Mouse (Mus musculus): ENCODE results near the gene Zfp872. TPM values are rescaled to one million over a fixed set of nuclear protein-coding genes. Genes with fewer than 3 reads are reported as not detected.
A peak's percentile ranks its signal among the peaks of the same experiment; 100 is the strongest.
"Not testable (repeated sequence)": the region's sequence is repeated elsewhere in the genome, so short reads cannot be mapped to it uniquely, and the experiment has no call there.

Gene Zfp872
- total and polyA plus RNA-seq, 3 experiments: 0.09 to 0.10 TPM; not detected in 1

DNA sequence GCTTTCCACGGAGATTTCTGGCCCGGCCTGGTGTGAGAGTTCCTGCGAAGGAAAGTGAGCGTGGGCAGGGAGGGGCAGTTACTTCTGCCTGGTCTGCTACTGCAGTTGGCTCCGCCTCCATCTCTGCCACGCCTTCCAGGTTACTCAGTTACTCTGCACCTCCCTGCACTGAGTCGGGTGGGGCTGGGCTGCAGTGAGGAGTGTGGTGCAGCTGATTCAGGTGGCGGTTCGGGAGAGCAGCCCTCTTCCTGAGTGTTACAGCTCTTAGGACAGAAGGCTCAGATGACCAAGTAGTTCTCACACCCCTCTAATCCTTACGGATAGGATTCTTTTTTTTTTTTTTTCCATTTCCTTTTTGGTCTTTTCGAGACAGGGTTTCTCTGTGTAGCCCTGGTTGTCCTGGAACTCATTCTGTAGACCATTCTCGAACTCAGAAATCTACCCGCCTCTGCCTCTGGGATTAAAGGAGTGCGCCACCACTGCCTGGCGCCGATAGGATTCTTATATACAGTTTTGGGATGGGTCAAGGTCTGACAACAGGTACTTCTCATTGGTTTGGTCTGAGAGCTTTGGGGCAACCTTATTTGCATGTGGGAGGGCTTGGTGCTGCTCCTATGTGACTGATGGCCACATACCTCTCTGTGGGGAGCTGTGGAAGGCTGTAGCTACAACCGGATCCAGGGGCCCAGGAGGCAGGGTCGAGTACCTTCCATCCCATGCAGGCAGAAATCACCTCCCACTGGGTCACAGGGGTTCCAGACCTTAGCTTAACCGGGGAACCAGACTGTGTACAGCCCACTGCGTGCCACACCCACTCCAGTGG is 38.3 kb upstream of the Zfp872 start:
- WGBS: 69% methylated on average over 20 of the region's 20 CpGs
- intact Hi-C loops (cut with DNase I): no loop called here
- TF ChIP-seq POLR2A (IDR thresholded peaks at IDR 0.05; ENCODE audit: insufficient read depth, low read depth, low read length) (no peak), CTCF (IDR thresholded peaks at IDR 0.05) (no peak), EP300 (IDR thresholded peaks at IDR 0.05; ENCODE audit: insufficient read depth, low read depth, low read length) (no peak)

DNA sequence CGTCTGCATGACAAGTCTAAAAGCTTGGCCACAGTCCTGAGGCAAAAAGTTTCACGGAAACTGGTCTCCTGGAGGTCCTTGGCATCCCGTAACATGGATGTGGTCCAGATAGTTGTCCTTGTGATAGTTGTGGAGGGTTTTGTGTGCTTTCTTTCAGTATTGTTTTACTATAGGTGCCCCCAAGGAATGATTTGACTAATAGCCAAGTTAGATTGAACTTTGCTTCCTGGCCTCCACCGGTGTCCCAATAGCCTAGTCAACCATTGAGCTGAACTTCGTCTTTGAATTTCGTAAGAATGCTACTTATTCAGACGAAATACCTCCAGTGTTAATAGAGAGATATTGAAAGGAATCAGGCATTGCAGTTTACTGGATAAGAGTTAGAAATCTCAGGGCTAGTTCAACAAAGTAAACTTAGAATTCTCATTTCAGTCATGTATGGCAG is 37.6 kb upstream of the Zfp872 start:
- H3K4me1 ChIP-seq (ENCODE audit: control insufficient read depth, insufficient read depth, low read length); H3K9ac ChIP-seq (ENCODE audit: low read depth, low read length); DNase-seq; H3K4me3 ChIP-seq; H3K27ac ChIP-seq; intact Hi-C loops (cut with DNase I); H3K79me2 ChIP-seq (replicated peaks; ENCODE audit: control insufficient read depth, insufficient read depth, low read length); H3K36me3 ChIP-seq (ENCODE audit: control insufficient read depth, insufficient read depth, low read length); H3K27me3 ChIP-seq (ENCODE audit: control insufficient read depth, insufficient read depth, low read length): not testable (repeated sequence)
- 76% methylated on average over 7 of the region's 7 CpGs for WGBS

More for the DNA sequence above, 38.3 kb upstream of the Zfp872 start:
- Histone ChIP-seq H3K9ac (ENCODE audit: low read depth, low read length) (no peak overlapping the region), H3K4me1 (ENCODE audit: control insufficient read depth, insufficient read depth, low read length) (no peaks in the 10 kb centered on the region), H3K27ac (no peak overlapping the region), H3K79me2 (replicated peaks; ENCODE audit: control insufficient read depth, insufficient read depth, low read length) (no peaks in the 10 kb centered on the region), H3K36me3 (ENCODE audit: control insufficient read depth, insufficient read depth, low read length) (no peaks in the 10 kb centered on the region), H3K4me3 (no peak overlapping the region), H3K27me3 (ENCODE audit: control insufficient read depth, insufficient read depth, low read length) (no peaks in the 10 kb centered on the region)
- no peak for DNase-seq

DNA sequence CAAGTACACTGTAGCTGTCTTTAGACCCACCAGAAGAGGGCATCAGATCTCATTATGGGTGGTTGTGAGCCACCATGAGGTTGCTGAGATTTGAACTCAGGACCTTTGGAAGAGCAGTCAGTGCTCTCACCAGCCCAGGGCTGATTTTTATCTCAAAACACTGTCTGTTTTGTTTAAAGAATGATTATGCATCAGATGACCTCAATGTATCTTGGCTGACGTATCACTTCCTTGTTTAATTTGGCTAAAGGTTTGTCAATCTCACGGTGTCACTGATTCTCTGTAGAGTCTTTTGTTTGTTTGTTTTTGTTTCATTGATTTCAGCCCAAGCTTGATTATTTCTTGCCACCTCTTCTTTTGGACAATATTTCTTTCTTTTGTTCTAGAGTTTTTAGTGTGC is 36.9 kb upstream of the Zfp872 start:
- DNase-seq: no peak
- no peak for TF ChIP-seq POLR2A (IDR thresholded peaks at IDR 0.05; ENCODE audit: insufficient read depth, low read depth, low read length)
- TF ChIP-seq EP300 (IDR thresholded peaks at IDR 0.05; ENCODE audit: insufficient read depth, low read depth, low read length): no peak
- TF ChIP-seq CTCF (IDR thresholded peaks at IDR 0.05): no peak
- Histone ChIP-seq H3K4me1 (ENCODE audit: control insufficient read depth, insufficient read depth, low read length) (no peaks in the 10 kb centered on the region), H3K27me3 (ENCODE audit: control insufficient read depth, insufficient read depth, low read length) (no peaks in the 10 kb centered on the region), H3K36me3 (ENCODE audit: control insufficient read depth, insufficient read depth, low read length) (no peaks in the 10 kb centered on the region), H3K9ac (ENCODE audit: low read depth, low read length) (no peak overlapping the region), H3K4me3 (no peak overlapping the region), H3K79me2 (replicated peaks; ENCODE audit: control insufficient read depth, insufficient read depth, low read length) (no peaks in the 10 kb centered on the region), H3K27ac (no peak overlapping the region)
- intact Hi-C loops (cut with DNase I): no loop called here
- WGBS: 58% methylated on average over 2 of the region's 2 CpGs

DNA sequence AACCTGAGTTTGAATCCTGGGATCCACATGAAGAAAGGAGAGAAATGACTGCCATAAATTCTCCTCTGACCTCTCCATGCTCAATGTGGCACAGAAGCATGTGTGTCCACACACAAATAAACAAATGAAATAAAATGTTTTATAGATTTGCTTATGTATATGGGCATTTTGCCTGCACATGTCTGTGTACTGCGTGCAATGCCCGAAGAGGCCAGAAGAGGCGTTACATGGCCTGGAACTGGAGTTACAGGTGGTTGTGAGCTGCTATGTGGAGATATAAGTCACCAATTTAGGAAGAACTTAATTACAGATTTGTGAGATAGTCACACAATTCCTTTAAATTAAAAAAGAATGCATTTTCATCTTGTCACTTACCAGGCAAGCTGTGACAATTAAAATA is 34.1 kb upstream of the Zfp872 start:
- H3K79me2 ChIP-seq (replicated peaks; ENCODE audit: control insufficient read depth, insufficient read depth, low read length): no peaks in the 10 kb centered on the region
- TF ChIP-seq POLR2A (IDR thresholded peaks at IDR 0.05; ENCODE audit: insufficient read depth, low read depth, low read length): no peak
- no peak for TF ChIP-seq EP300 (IDR thresholded peaks at IDR 0.05; ENCODE audit: insufficient read depth, low read depth, low read length)
- TF ChIP-seq CTCF (IDR thresholded peaks at IDR 0.05): no peak
- H3K27ac ChIP-seq: no peak overlapping the region
- no peak for DNase-seq
- no peaks in the 10 kb centered on the region for H3K36me3 ChIP-seq (ENCODE audit: control insufficient read depth, insufficient read depth, low read length)
- 0 out of 2 replicates have a peak, but pooled peaks cover 1% of the 10 kb centered on the region for H3K4me1 ChIP-seq (ENCODE audit: control insufficient read depth, insufficient read depth, low read length)
- no peaks in the 10 kb centered on the region for H3K27me3 ChIP-seq (ENCODE audit: control insufficient read depth, insufficient read depth, low read length)
- intact Hi-C loops (cut with DNase I): no loop called here
- H3K9ac ChIP-seq (ENCODE audit: low read depth, low read length): no peak overlapping the region
- no peak overlapping the region for H3K4me3 ChIP-seq
- 87% methylated on average over 3 of the region's 3 CpGs for WGBS

DNA sequence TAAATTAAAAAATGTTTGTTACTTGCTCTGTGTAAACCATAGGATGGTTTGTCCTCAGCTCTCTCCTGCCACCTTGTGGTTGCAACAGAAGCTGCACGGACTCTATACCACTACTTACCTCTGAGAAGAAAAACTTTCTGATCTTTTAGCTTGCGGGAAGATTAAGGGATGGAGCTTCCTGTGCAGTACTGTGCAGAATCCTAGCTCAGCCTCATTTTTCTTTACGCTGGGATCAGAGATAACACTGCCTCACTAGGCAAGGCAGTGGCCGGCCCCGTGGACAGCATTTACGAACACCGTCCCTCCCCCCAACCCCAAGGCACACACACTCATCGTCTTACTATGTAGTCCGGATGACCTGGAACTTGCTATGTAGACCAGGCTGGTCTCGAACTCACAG is 32.3 kb upstream of the Zfp872 start:
- Histone ChIP-seq H3K36me3 (ENCODE audit: control insufficient read depth, insufficient read depth, low read length) (no peaks in the 10 kb centered on the region), H3K79me2 (replicated peaks; ENCODE audit: control insufficient read depth, insufficient read depth, low read length) (no peaks in the 10 kb centered on the region), H3K27me3 (ENCODE audit: control insufficient read depth, insufficient read depth, low read length) (no peaks in the 10 kb centered on the region), H3K4me3 (peak overlapping the region; percentile 27; the same call in 1 of the 2 replicates), H3K27ac (no peak overlapping the region), H3K4me1 (ENCODE audit: control insufficient read depth, insufficient read depth, low read length) (0 out of 2 replicates have a peak, but pooled peaks cover 1% of the 10 kb centered on the region), H3K9ac (ENCODE audit: low read depth, low read length) (peak overlapping the region; percentile 9; the same call in 1 of the 2 replicates)
- peak; percentile 99; the same call in 1 of the 2 replicates for TF ChIP-seq CTCF (IDR thresholded peaks at IDR 0.05)
- TF ChIP-seq POLR2A (IDR thresholded peaks at IDR 0.05; ENCODE audit: insufficient read depth, low read depth, low read length): no peak
- TF ChIP-seq EP300 (IDR thresholded peaks at IDR 0.05; ENCODE audit: insufficient read depth, low read depth, low read length): no peak
- 7% methylated on average over 10 of the region's 10 CpGs for WGBS
- intact Hi-C loops (cut with DNase I): loop anchor here (2.0 to 5.0 kb wide), 4 partner anchors 69 to 252 kb away; partner anchors contain the start of genes Ccdc151, Gm49318, Prkcsh and Zfp653
- DNase-seq: peak; percentile 64 to 67
